Mouse (Mus musculus) G1E-ER4 (cell line): ENCODE results near the gene 2310011J03Rik. TPM values are rescaled to one million over a fixed set of nuclear protein-coding genes. Genes with fewer than 3 reads are reported as not detected.

Source experiments
- GATA1 ChIP-seq: IDR thresholded peaks from one replicate; pipeline ENCODE4 v1.8.0; 2012; ENCODE audit warnings: low read length, inconsistent platforms
- polyA plus RNA-seq: library from polyadenylated mRNA; stranded (reverse); fragments of >175 nt; gene quantifications from 2 replicates; pipeline ENCODE4 v1.2.3, GENCODE M21; 2012

Gene 2310011J03Rik
- polyA plus RNA-seq, 1 experiment, result 132 TPM

GRCm38 (mm10) chr10:80325045-80325444 lies 4.7 kb upstream of the 2310011J03Rik start:
- TF ChIP-seq GATA1, result no peak

- no peak for TF ChIP-seq GATA1
Measured at GRCm38 (mm10) chr10:80324120-80325037, 4.0 kb upstream of the 2310011J03Rik start.

GRCm38 (mm10) chr10:80323261-80324119 lies 3.2 kb upstream of the 2310011J03Rik start:
- TF ChIP-seq GATA1, result no peak

- no peak for TF ChIP-seq GATA1
Measured at GRCm38 (mm10) chr10:80322811-80323211, 2.5 kb upstream of the 2310011J03Rik start.

- no peak for TF ChIP-seq GATA1
Measured at GRCm38 (mm10) chr10:80321670-80322581, 1.6 kb upstream of the 2310011J03Rik start.

GRCm38 (mm10) chr10:80321014-80321669 lies 805 bp upstream of the 2310011J03Rik start:
- no peak for TF ChIP-seq GATA1

GRCm38 (mm10) chr10:80317011-80317410 lies 3.3 kb downstream of the 2310011J03Rik start:
- no peak for TF ChIP-seq GATA1

GRCm38 (mm10) chr10:80316359-80316781 lies 4.0 kb downstream of the 2310011J03Rik start:
- TF ChIP-seq GATA1, result no peak

GRCm38 (mm10) chr10:80315315-80315714 lies 5.0 kb downstream of the 2310011J03Rik start:
- no peak for TF ChIP-seq GATA1

GRCm38 (mm10) chr10:80314494-80315001 lies 5.8 kb downstream of the 2310011J03Rik start:
- no peak for TF ChIP-seq GATA1

- no peak for TF ChIP-seq GATA1
Measured at GRCm38 (mm10) chr10:80313627-80314201, 6.6 kb downstream of the 2310011J03Rik start.

GRCm38 (mm10) chr10:80312586-80313504 lies 7.5 kb downstream of the 2310011J03Rik start:
- TF ChIP-seq GATA1, result no peak

GRCm38 (mm10) chr10:80311560-80311959 lies 8.8 kb downstream of the 2310011J03Rik start:
- TF ChIP-seq GATA1, result no peak

GRCm38 (mm10) chr10:80304862-80305261 lies 15.5 kb downstream of the 2310011J03Rik start:
- no peak for TF ChIP-seq GATA1
